Mouse (Mus musculus) CD8-positive naive resting alpha-beta T cell, adult 2 months (primary cell): ENCODE results near the gene Vamp1.

Experiments used
- DNase-seq, 2 experiments: peaks; one replicate each; pipeline ENCODE4 v3.0.0; 2022; ENCODE audit warnings: low read depth in 2 of 2, low spot score in 2 of 2

Vamp1 gene

GRCm38 (mm10) chr6:125212621-125213020 lies 2.7 kb upstream of the Vamp1 start:
- DNase-seq = no peak

DNA sequence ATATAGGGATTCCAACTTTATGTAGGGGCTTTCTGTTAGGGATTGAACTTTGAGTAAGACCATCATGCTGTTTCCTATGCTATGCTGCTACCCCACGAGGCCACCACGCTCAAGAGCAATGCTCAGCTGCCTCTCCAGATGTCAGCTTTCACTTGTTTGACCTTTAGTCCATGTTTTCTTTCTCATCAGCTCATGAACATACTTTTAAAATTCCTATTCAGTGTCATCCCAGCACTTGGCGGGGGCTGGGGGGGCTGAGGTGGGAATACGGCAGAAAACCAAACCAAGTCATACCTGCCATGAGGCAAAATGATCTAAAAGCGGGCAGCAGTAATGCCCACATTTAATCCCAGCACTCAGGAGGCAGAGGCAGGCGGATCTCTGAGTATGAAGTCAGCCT lies 2.2 kb upstream of the Vamp1 start:
- no peak for DNase-seq

DNA sequence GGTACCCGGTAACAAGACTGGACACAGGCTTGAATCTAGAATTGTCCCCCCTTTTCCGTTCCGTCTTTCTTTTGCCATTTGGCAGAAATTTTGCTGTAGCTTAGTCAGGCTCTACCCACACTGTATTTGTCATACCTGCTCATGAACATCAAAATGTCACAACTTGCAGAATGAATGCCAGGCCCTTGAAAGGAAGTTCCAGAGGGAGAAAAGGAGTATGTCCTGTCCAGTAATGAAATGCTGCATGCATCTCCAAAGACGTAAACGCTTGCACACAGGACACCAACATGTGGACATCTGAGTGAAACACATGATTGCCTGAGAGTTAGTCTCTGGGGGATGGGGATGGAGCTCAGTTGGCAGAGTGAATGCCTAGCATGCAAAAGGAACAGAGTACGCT lies 1.6 kb upstream of the Vamp1 start:
- DNase-seq = no peak

GRCm38 (mm10) chr6:125216898-125217297 lies 1.5 kb downstream of the Vamp1 start:
- no peak for DNase-seq

DNA sequence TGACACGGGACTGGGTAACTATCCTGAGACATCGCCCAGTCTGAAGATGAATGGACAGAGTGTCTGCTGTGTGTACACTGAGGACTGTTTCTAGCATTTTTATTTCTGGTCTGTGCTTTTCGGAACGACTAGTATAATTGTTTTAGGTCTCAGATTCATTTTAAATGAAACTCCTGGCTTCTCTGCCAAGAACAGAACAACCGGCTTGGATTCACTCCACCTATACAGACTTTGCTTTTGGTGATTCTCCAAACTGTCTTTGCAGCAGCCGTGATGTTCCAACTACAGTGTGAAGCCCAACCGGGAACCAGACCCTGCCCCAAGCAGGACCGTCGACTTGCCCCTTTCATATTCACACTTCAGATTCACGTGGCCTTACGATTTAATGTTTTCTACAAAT lies 2.5 kb downstream of the Vamp1 start:
- DNase-seq = no peak

DNA sequence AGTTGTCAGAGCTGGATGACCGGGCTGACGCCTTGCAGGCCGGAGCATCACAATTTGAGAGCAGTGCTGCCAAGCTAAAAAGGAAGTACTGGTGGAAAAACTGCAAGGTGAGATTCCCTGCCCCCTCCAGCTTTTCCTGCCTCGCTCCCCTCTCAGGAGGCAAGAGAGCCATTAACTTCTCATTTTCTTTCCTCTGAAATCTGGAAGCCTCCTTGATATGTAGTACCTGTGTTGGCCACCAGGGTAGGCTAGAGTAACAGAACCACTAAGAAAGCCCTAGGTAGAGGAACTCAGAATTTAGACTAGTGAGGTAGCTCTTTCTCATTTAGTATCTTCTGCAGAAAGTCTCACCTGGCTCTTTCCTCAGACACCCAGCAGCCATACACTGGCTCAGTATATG lies 3.6 kb downstream of the Vamp1 start:
- peak; percentile 62 to 76 for DNase-seq

GRCm38 (mm10) chr6:125221115-125221745 lies 5.9 kb downstream of the Vamp1 start:
- no peak for DNase-seq

DNA sequence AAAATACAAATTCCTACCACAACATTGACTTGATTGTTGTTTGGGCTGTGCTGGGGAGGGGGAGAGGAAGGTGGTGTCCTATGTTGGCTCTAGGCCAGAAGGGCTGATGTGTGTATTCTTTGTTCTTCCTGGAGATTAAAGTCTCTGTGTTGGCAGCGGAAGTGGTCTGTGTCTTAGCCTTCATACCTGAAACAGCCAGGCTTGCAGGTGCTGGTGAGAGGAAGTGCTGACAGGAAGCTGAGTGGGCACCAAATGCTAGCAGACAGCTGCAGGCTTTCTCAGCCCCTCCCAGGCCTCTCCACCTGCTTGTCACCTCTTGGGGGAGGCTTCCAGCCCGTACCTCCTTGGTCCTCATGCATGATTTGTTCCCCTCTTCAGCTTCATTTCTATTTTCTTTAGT lies 6.8 kb downstream of the Vamp1 start:
- peak; percentile 84 for DNase-seq

DNA sequence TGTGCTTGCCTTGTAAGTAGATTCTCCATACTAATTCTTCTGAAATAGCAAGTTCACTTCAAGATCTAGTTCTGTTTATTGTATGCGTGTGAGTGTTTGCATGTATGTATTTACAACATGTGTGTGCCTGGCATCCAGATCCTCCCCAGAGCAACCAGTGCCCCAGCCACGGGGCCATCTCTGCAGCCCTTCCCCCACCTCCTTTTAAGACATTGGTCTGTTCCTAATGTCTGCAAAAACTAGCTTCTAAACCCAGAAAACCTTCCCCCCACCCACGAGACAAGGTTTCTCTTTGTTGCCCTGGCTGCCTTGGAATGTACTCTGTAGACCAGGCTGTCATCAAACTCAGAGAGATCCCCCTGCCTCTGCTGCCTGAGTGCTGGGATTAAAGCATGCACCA lies 7.2 kb downstream of the Vamp1 start:
- no peak for DNase-seq

- peak in 1 of 2 experiments; percentile 53 for DNase-seq
These were observed 10.3 kb downstream of the Vamp1 start for GRCm38 (mm10) chr6:125225518-125226115.

DNA sequence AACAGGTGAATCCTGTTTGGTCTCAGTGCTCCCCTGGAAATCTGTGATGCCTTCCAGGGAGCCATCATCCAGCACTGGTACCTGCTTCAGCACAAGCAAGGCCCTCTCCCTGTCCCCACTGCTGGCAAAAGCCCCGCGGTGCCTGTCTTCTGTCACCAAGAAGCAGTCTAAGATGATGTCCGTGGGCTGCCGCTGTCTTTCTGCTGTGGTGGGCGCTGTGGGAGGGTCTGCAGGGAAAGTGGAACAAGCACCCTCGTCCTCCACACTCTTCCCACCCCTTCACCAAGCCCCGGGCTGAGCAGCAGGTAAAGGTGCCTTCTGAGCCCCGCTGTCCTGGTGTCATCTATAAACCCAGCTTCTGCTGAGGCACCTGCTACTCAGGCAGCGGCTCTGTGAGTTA lies 15.2 kb downstream of the Vamp1 start:
- DNase-seq = no peak

DNA sequence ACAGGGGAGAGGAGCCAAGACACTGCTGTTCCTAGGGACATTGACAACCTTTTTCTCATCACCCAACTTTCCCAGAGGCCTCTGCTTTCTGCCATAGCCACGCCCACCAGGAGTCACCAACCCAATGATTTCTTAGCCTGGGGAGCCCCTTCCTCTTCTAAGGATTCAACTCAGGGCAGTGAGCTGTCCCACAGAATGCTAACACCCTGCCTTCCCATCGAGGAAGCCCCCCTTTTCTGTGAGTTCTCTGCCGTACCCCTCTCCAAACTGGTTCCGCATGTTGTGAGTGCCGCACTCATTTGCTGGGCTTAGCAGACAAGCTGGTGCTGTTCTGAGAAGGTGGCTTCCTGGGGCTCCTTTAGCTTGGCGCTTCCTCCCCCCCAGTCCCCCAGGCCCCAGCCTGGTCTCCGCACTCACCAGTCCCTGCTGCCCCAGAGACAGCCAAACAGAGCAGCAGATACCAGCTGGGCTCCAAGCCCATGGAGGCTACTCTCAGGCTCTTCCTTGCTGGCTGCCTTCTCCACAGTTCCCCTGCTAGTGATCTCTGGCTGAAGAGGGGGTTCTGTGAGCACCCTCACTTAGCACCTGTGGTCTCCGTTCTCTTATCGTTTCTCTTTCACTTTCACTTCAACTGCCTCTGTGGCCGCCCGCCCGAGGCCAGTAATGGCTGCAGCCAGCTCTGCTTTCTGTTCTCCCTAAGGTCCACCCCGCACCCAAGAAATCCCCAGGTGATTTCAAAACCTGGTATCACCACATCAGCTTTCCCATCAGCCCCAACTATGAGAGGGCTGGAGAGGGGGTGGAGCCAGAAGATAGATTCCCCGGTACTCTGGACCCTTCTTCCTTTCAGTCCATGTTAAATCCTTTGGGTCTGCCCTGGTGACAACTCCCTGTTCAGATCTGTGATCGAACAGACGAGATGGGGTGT lies 16.0 kb downstream of the Vamp1 start, which contains the start of gene Tapbpl:
TSS of gene Tapbpl (minus strand) at position 744 of the 928 bp plus-strand sequence.
- DNase-seq = peak; percentile 49 to 64

DNA sequence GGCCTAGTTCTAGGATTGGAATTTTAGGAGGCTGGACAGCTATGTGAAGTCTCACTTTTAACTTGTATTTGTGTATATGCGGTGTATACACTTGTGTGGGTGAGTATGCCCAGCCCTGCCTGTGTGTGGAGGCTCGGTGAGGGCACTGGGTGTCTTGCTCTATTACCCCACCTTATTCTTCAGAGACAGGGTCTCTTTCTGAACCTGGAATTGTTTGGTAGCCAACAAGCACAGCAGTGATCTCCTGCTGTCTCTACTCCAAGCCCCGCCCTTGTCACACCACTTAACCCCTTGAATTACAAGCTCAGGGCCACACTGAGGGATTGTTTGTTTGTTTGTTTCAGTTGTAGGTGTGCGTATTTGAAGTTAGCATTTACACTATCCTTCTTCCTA lies 16.7 kb downstream of the Vamp1 start:
- DNase-seq = no peak

DNA sequence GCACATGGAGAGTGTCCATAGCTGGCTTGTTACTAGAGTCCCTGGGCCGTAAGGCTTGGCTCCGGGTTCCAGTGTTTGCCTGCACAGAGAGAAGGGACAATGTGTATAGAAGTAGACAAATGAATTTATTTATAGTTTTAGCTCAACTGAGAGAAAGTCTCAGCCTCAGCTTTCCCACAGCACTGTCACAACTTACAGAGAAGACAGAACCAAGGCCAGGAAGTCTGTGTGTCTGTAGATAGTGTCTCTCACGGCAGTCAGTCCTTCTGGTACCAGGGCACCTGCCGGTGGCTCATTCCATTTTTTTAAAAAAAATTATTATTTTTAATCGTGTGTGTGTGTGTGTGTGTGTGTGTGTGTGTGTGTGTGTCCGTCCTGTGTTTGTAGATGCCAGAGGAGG lies 17.2 kb downstream of the Vamp1 start:
- no peak for DNase-seq

- no peak for DNase-seq
These were observed 18.6 kb downstream of the Vamp1 start for GRCm38 (mm10) chr6:125233816-125234519.

DNA sequence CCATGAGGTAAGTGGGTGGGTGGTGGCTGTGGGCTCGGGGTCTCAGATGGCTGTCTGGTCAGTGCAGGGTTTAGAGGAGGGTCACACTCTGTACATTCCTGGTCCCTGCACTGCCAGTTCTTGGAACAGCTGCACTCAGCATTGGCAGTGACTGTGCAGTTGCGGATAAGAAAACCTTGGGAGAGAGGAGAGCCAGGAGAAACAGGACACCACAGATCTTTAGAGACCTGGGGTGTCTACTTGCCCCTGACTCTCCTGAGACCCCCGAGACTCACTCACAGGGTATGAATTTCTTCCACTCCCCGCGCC lies 19.1 kb downstream of the Vamp1 start:
- no peak for DNase-seq

DNA sequence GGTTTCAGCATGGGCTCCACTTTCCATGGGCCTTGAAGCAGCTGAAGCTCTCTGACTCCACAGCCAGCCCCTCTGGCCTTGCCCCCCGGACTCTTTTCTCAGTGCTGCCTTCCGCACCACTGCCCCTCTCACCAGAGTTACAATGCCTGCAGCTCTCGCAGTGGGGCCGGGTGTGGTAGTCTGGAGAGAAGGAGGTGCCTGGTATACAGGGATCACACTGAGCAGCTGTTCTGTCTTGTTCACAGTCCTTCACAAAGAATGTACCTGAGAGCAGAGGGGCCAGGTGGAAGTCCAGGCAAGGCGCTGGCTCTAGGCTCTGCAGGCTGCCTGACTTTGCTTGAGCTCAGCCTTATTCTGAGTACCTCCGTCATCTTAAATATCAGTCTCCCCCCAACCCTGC lies 21.0 kb downstream of the Vamp1 start:
- no peak for DNase-seq

DNA sequence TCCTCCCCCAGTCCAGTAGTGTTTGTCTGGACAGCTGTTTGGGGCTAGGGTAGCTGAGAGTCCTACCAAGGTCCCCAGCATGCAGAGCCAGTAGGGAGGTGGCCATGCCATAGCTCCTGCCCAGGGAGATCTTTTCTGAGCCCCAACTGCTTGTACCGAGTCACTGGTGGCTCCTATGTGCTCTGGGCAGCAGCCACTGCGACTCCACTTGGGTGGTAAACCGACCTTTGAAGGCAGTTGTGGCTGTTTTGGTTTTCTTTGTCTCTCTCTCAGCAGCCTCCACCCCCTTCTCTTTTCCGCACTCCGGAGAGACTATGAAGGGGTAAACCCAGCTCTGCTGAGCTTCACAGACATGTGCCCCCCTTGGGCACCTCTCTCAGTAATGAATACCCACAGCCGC lies 21.4 kb downstream of the Vamp1 start, which contains the start of gene Cd27:
TSS of gene Cd27 (minus strand) at position 229 of the 400 bp plus-strand sequence.
- peak; percentile 57 to 60 for DNase-seq

GRCm38 (mm10) chr6:125237421-125237820 lies 22.1 kb downstream of the Vamp1 start:
- DNase-seq = no peak

GRCm38 (mm10) chr6:125238396-125238795 lies 23.0 kb downstream of the Vamp1 start:
- DNase-seq = peak in 1 of 2 experiments; percentile 36

DNA sequence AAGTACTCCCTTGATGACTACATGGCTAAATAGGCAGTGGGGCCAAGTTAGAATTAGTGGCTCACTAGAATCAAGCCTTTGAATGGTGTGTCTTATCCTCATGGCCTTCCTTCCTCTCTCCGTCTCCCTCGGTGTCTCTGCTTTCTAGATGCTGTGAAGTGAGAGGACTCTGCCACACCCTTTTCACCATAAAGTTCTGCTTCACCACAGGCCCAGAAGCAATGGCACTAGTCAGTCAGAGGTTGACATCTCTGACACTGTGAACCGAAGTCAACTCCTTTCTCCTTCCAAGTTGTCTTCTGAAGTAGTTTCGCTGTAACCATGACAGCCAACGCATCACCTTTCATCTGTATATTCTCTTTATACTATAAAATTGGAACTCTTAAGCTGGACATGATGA lies 24.2 kb downstream of the Vamp1 start:
- DNase-seq = no peak
